Mouse (Mus musculus): ENCODE data around the gene Lclat1. TPM values are rescaled to one million over a fixed set of nuclear protein-coding genes. Genes with fewer than 3 reads are reported as not detected.
A peak's percentile ranks its signal among the peaks of the same experiment; 100 is the strongest.
"Not testable (repeated sequence)": the region's sequence is repeated elsewhere in the genome, so short reads cannot be mapped to it uniquely, and the experiment has no call there.

Gene Lclat1
- polyA plus RNA-seq, 1 experiment: 12.6 TPM

GRCm38 (mm10) chr17:73136562-73137484 is 29.0 kb downstream of the Lclat1 start:
- no peak for DNase-seq (ENCODE audit: low read depth)

GRCm38 (mm10) chr17:73138217-73138616 is 30.4 kb downstream of the Lclat1 start:
- no peak for DNase-seq (ENCODE audit: low read depth)

- DNase-seq (ENCODE audit: low read depth): no peak
These were observed 34.2 kb downstream of the Lclat1 start for GRCm38 (mm10) chr17:73142029-73142428.

- no peak for DNase-seq (ENCODE audit: low read depth)
These were observed 34.7 kb downstream of the Lclat1 start for GRCm38 (mm10) chr17:73142445-73142844.

- DNase-seq (ENCODE audit: low read depth): no peak
These were observed 37.6 kb downstream of the Lclat1 start for GRCm38 (mm10) chr17:73145426-73145825.

GRCm38 (mm10) chr17:73148607-73149006 is 40.8 kb downstream of the Lclat1 start:
- no peak for DNase-seq (ENCODE audit: low read depth)

GRCm38 (mm10) chr17:73152790-73153525 is 45.2 kb downstream of the Lclat1 start:
- DNase-seq (ENCODE audit: low read depth): not testable (repeated sequence)

GRCm38 (mm10) chr17:73153672-73154071 is 45.9 kb downstream of the Lclat1 start:
- DNase-seq (ENCODE audit: low read depth): no peak

GRCm38 (mm10) chr17:73156606-73157005 is 48.8 kb downstream of the Lclat1 start:
- DNase-seq (ENCODE audit: low read depth): no peak

GRCm38 (mm10) chr17:73161795-73162194 is 54.0 kb downstream of the Lclat1 start:
- DNase-seq (ENCODE audit: low read depth): no peak

GRCm38 (mm10) chr17:73162445-73163208 is 54.8 kb downstream of the Lclat1 start:
- no peak for DNase-seq (ENCODE audit: low read depth)

- DNase-seq (ENCODE audit: low read depth): no peak
These were observed 55.8 kb downstream of the Lclat1 start for GRCm38 (mm10) chr17:73163597-73163996.

GRCm38 (mm10) chr17:73164121-73164520 is 56.3 kb downstream of the Lclat1 start:
- DNase-seq (ENCODE audit: low read depth): no peak

GRCm38 (mm10) chr17:73169461-73169860 is 61.7 kb downstream of the Lclat1 start:
- no peak for DNase-seq (ENCODE audit: low read depth)

- no peak for DNase-seq (ENCODE audit: low read depth)
These were observed 62.4 kb downstream of the Lclat1 start for GRCm38 (mm10) chr17:73170141-73170540.

- no peak for DNase-seq (ENCODE audit: low read depth)
These were observed 66.3 kb downstream of the Lclat1 start for GRCm38 (mm10) chr17:73174083-73174562.

GRCm38 (mm10) chr17:73175720-73176119 is 67.9 kb downstream of the Lclat1 start:
- DNase-seq (ENCODE audit: low read depth): no peak

GRCm38 (mm10) chr17:73177079-73177478 is 69.3 kb downstream of the Lclat1 start:
- DNase-seq (ENCODE audit: low read depth): no peak

GRCm38 (mm10) chr17:73186929-73187328 is 79.1 kb downstream of the Lclat1 start:
- DNase-seq (ENCODE audit: low read depth): no peak

- no peak for DNase-seq (ENCODE audit: low read depth)
These were observed 86.4 kb downstream of the Lclat1 start for GRCm38 (mm10) chr17:73194146-73194545.

GRCm38 (mm10) chr17:73194575-73194974 is 86.8 kb downstream of the Lclat1 start:
- peak; percentile 36 for DNase-seq (ENCODE audit: low read depth)

Measured in gonadal fat pad, adult 2 months (tissue).